Mouse (Mus musculus) neural tube, embryonic 11.5 days (tissue): ENCODE results near the gene Pdxk. TPM values are rescaled to one million over a fixed set of nuclear protein-coding genes. Genes with fewer than 3 reads are reported as not detected.

ENCODE experiments used
- ATAC-seq: fragments of 200-750 bp; cut with Nextera tagmentation; 2 replicates; pipeline ENCODE4 v1.8.0; 2017; ENCODE audit warnings: moderate number of reproducible peaks, mild to moderate bottlenecking, moderate TSS enrichment, moderate library complexity; ENCODE audit not compliant: insufficient read depth, low FRiP score, low TSS enrichment
- DNase-seq: peaks from one replicate; pipeline ENCODE4 v3.0.0-alpha.2; 2015; ENCODE audit warnings: low spot score
- H3K27ac ChIP-seq: fragments of 300-500 bp; sonication (generic); 2 replicates; pipeline ENCODE4 v1.5.1; 2014; ENCODE audit warnings: low read depth, mild to moderate bottlenecking, low read length
- H3K27me3 ChIP-seq: fragments of 300-500 bp; sonication (generic); 2 replicates; pipeline ENCODE4 v1.6.1; 2014; ENCODE audit warnings: mild to moderate bottlenecking, low read length, mixed read lengths; ENCODE audit not compliant: control insufficient read depth, insufficient read depth
- H3K36me3 ChIP-seq: fragments of 300-500 bp; sonication (generic); 2 replicates; pipeline ENCODE4 v1.6.1; 2014; ENCODE audit warnings: mild to moderate bottlenecking, low read length, moderate library complexity, mixed read lengths; ENCODE audit not compliant: control insufficient read depth, insufficient read depth
- H3K4me1 ChIP-seq: fragments of 300-500 bp; sonication (generic); 2 replicates; pipeline ENCODE4 v1.6.1; 2014; ENCODE audit warnings: low read length, mixed read lengths; ENCODE audit not compliant: control insufficient read depth, insufficient read depth
- H3K4me2 ChIP-seq: fragments of 300-500 bp; sonication (generic); 2 replicates; pipeline ENCODE4 v1.6.1; 2014; ENCODE audit warnings: low read depth, mild to moderate bottlenecking, moderate library complexity
- H3K4me3 ChIP-seq: fragments of 300-500 bp; sonication (generic); 2 replicates; pipeline ENCODE4 v1.5.1; 2014; ENCODE audit warnings: low read depth, low read length
- H3K9ac ChIP-seq: fragments of 300-500 bp; sonication (generic); 2 replicates; pipeline ENCODE4 v1.6.1; 2014; ENCODE audit warnings: mild to moderate bottlenecking, low read length
- H3K9me3 ChIP-seq: fragments of 300-500 bp; sonication (generic); 2 replicates; pipeline ENCODE4 v1.6.1; 2016; ENCODE audit warnings: low read length; ENCODE audit not compliant: control insufficient read depth
- WGBS: fragments of 180-500 bp; shearing (Covaris S2); extraction: QIAGEN DNeasy Blood & Tissue Kit; methylation state at CpG from one replicate; pipeline ENCODE4 v1.1.7; 2014; 5-methylcytosine and 5-hydroxymethylcytosine counted together
- polyA plus RNA-seq: library from polyadenylated mRNA; unstranded; fragments of >200 nt; fragmentation: Nextera tagmentation; extraction: Ambion mirVana; gene quantifications from 2 replicates; pipeline ENCODE4 v1.2.1, GENCODE M21; 2014

Gene Pdxk
- polyA plus RNA-seq, 1 experiment from 2014 or later = 6.9 TPM

- Histone ChIP-seq H3K27me3 (no peaks in the 10 kb centered on the region), H3K4me2 (peak overlapping the region; percentile 97), H3K4me3 (peak overlapping the region; percentile 66), H3K36me3 (no peaks in the 10 kb centered on the region), H3K9me3 (no peaks in the 10 kb centered on the region), H3K27ac (no peak overlapping the region), H3K9ac (peak overlapping the region; percentile 63), H3K4me1 (peaks cover 8% of the 10 kb centered on the region)
- no peak for DNase-seq
- WGBS = 85% methylated on average over 3 of the region's 3 CpGs
- no peak for ATAC-seq
These were observed 1.0 kb downstream of the Pdxk start for GRCm38 (mm10) chr10:78463769-78464167.

DNA sequence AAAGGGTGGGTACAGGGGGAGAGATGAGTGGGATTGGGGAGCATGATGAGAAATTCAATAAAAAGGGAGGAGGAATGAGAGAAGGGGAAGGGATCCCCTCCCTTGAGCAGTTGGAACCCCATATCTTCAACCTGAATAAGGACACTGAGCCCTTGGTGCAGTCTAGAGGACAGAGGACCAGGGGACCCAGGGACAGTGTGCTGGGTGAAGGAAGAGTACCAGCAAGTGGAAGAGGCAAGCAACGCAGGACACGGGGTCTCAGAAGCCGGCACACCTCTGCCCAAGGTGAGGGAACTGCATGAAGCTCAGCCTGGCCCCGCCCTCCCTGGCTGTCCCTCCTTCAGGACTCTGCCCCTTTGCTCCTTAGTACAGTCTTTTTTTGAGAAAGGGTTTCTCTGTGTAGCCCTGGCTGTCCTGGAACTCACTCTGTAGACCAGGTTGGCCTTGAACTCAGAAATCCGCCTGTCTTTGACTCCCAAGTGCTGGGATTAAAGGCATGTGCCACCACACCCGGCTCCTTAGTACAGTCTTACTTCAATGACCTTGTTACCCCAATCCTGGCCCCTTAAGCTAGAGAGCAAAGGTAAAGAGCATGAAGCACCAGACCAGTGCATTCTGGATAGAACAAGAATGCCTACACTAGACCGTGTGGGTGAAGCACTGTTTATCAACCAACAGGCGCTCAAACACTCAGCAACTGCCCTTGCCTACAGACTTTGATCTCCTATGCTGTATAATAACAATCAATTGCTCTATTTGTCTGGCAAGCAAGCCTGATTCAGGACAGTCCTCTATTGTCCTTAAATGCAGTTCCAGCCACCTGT lies 1.6 kb downstream of the Pdxk start:
- no peaks in the 10 kb centered on the region for H3K36me3 ChIP-seq

GRCm38 (mm10) chr10:78461767-78462166 lies 3.0 kb downstream of the Pdxk start:
- WGBS = 67% methylated on average over 4 of the region's 4 CpGs
- Histone ChIP-seq H3K36me3 (no peaks in the 10 kb centered on the region), H3K4me1 (peaks cover 8% of the 10 kb centered on the region), H3K4me3 (no peak overlapping the region), H3K27ac (no peak overlapping the region), H3K9me3 (no peaks in the 10 kb centered on the region), H3K9ac (no peak overlapping the region), H3K27me3 (no peaks in the 10 kb centered on the region), H3K4me2 (no peak overlapping the region)
- ATAC-seq (no peak), DNase-seq (no peak)

More for the DNA sequence above, 1.6 kb downstream of the Pdxk start:
- WGBS = 87% methylated on average over 8 of the region's 8 CpGs
- Histone ChIP-seq H3K27me3 (no peaks in the 10 kb centered on the region), H3K9me3 (no peaks in the 10 kb centered on the region), H3K27ac (no peak overlapping the region), H3K4me3 (no peak overlapping the region), H3K4me2 (no peak overlapping the region), H3K9ac (no peak overlapping the region), H3K4me1 (peaks cover 8% of the 10 kb centered on the region)
- ATAC-seq = no peak
- no peak for DNase-seq

GRCm38 (mm10) chr10:78460463-78460862 lies 4.3 kb downstream of the Pdxk start:
- H3K4me1 ChIP-seq = peaks cover 8% of the 10 kb centered on the region
- WGBS = 65% methylated on average over 5 of the region's 5 CpGs

GRCm38 (mm10) chr10:78458348-78459111 lies 6.2 kb downstream of the Pdxk start:
- ATAC-seq (no peak), DNase-seq (no peak)
- H3K4me3 ChIP-seq = no peak overlapping the region
- no peaks in the 10 kb centered on the region for H3K36me3 ChIP-seq
- H3K27ac ChIP-seq = no peak overlapping the region
- WGBS = 72% methylated on average over 5 of the region's 5 CpGs
- no peaks in the 10 kb centered on the region for H3K27me3 ChIP-seq
- H3K9me3 ChIP-seq = no peaks in the 10 kb centered on the region
- H3K9ac ChIP-seq = no peak overlapping the region
- H3K4me2 ChIP-seq = no peak overlapping the region
- no peaks in the 10 kb centered on the region for H3K4me1 ChIP-seq

More at GRCm38 (mm10) chr10:78460463-78460862, 4.3 kb downstream of the Pdxk start:
- H3K9ac ChIP-seq = no peak overlapping the region
- DNase-seq = no peak
- no peaks in the 10 kb centered on the region for H3K27me3 ChIP-seq
- no peaks in the 10 kb centered on the region for H3K36me3 ChIP-seq
- H3K4me2 ChIP-seq = no peak overlapping the region
- H3K27ac ChIP-seq = no peak overlapping the region
- no peaks in the 10 kb centered on the region for H3K9me3 ChIP-seq
- no peak overlapping the region for H3K4me3 ChIP-seq
- ATAC-seq = no peak

GRCm38 (mm10) chr10:78457495-78458347 lies 7.1 kb downstream of the Pdxk start:
- Histone ChIP-seq H3K4me1 (no peaks in the 10 kb centered on the region), H3K9me3 (no peaks in the 10 kb centered on the region), H3K36me3 (no peaks in the 10 kb centered on the region), H3K27ac (no peak overlapping the region), H3K4me2 (no peak overlapping the region), H3K27me3 (no peaks in the 10 kb centered on the region), H3K4me3 (no peak overlapping the region), H3K9ac (no peak overlapping the region)
- no peak for DNase-seq
- peak; percentile 42; the same call in 1 of the 2 replicates for ATAC-seq
- WGBS = 24% methylated on average over 10 of the region's 10 CpGs

DNA sequence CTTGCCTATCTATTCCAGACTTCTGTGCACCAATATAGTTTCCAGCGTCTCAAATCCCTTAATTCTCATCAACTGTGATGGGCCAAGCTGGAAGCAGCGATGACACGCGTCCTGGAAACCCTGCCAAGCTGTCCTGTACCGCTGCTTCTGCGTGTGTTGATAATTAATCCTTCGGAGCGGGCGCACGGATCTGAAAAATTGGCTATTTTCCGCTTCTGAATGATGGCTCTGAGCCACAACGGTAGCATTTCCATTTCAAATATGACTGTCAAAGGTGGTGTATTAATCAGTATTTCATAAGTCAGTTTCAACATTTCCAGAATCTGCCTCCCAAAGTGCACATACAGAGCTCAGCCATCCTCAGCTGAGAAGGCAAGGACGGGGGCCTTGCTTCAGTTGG lies 8.1 kb downstream of the Pdxk start:
- no peak overlapping the region for H3K9ac ChIP-seq
- H3K27me3 ChIP-seq = no peaks in the 10 kb centered on the region
- H3K4me3 ChIP-seq = no peak overlapping the region
- DNase-seq = no peak
- WGBS = 94% methylated on average over 13 of the region's 13 CpGs
- no peaks in the 10 kb centered on the region for H3K4me1 ChIP-seq
- H3K9me3 ChIP-seq = no peaks in the 10 kb centered on the region
- H3K4me2 ChIP-seq = no peak overlapping the region
- no peak for ATAC-seq
- H3K36me3 ChIP-seq = no peaks in the 10 kb centered on the region
- H3K27ac ChIP-seq = no peak overlapping the region

GRCm38 (mm10) chr10:78452641-78453040 lies 12.1 kb downstream of the Pdxk start:
- no peaks in the 10 kb centered on the region for H3K9me3 ChIP-seq
- no peaks in the 10 kb centered on the region for H3K36me3 ChIP-seq
- no peak overlapping the region for H3K4me2 ChIP-seq
- no peaks in the 10 kb centered on the region for H3K4me1 ChIP-seq
- H3K27me3 ChIP-seq = no peaks in the 10 kb centered on the region
- ATAC-seq (no peak), DNase-seq (no peak)
- 25% methylated on average over 4 of the region's 4 CpGs for WGBS
- H3K4me3 ChIP-seq = no peak overlapping the region
- H3K9ac ChIP-seq = no peak overlapping the region
- 0 out of 2 replicates have a peak overlapping the region, but pooled peaks have one; percentile 6 for H3K27ac ChIP-seq
